Mouse (Mus musculus) forebrain, embryonic 10.5 days (tissue): Measurements from ENCODE around the gene Gm13040. TPM values are rescaled to one million over a fixed set of nuclear protein-coding genes. Genes with fewer than 3 reads are reported as not detected.
"Not testable (repeated sequence)": the region's sequence is repeated elsewhere in the genome, so short reads cannot be mapped to it uniquely, and the experiment has no call there.

Experiments used
- DNase-seq: peaks from one replicate; pipeline ENCODE4 v3.0.0-alpha.2; 2017; ENCODE audit warnings: low spot score; ENCODE audit errors: extremely low spot score
- H3K27ac ChIP-seq: fragments of 300-500 bp; sonication (generic); 2 replicates; pipeline ENCODE4 v1.5.1; 2016; ENCODE audit warnings: mild to moderate bottlenecking
- H3K27me3 ChIP-seq: fragments of 300-500 bp; sonication (generic); 2 replicates; pipeline ENCODE4 v1.6.1; 2016; ENCODE audit warnings: mild to moderate bottlenecking; ENCODE audit not compliant: poor library complexity, severe bottlenecking
- H3K36me3 ChIP-seq: fragments of 300-500 bp; sonication (generic); replicated peaks from 2 replicates; pipeline ENCODE4 v1.6.1; 2016; ENCODE audit warnings: mild to moderate bottlenecking, moderate library complexity
- H3K4me1 ChIP-seq: fragments of 300-500 bp; sonication (generic); 2 replicates; pipeline ENCODE4 v1.6.1; 2016
- H3K4me3 ChIP-seq: fragments of 300-500 bp; sonication (generic); 2 replicates; pipeline ENCODE4 v1.5.1; 2016; ENCODE audit warnings: mild to moderate bottlenecking, moderate library complexity
- H3K9me3 ChIP-seq: fragments of 300-500 bp; sonication (generic); 2 replicates; pipeline ENCODE4 v1.6.1; 2016; ENCODE audit warnings: mild to moderate bottlenecking, moderate library complexity
- WGBS: fragments of 180-500 bp; shearing (Covaris S2); methylation state at CpG from one replicate; pipeline ENCODE4 v1.1.7; 2016; 5-methylcytosine and 5-hydroxymethylcytosine counted together
- polyA plus RNA-seq: library from polyadenylated mRNA; unstranded; fragments of >200 nt; fragmentation: Nextera tagmentation; extraction: Ambion mirVana; gene quantifications from 2 replicates; pipeline ENCODE4 v1.2.1, GENCODE M21; 2016

Gm13040 gene
- polyA plus RNA-seq = not detected in 2 replicates

GRCm38 (mm10) chr4:143535654-143536053 lies at the start of gene Gm13040:
TSS of gene Gm13040 (plus strand) at chr4:143535954.
- no CpG with 5 or more reads among the region's 3 CpGs for WGBS
- not testable (repeated sequence) for H3K4me1 ChIP-seq, H3K27me3 ChIP-seq, H3K4me3 ChIP-seq, H3K9me3 ChIP-seq, DNase-seq, H3K27ac ChIP-seq, H3K36me3 ChIP-seq

GRCm38 (mm10) chr4:143511043-143511442 lies 24.7 kb upstream of the Gm13040 start, which contains the start of gene Gm13043:
TSS of gene Gm13043 (plus strand) at chr4:143511343.
- H3K36me3 ChIP-seq = no peaks in the 10 kb centered on the region
- H3K4me3 ChIP-seq = no peak within 1 kb of the TSS
- no peak for DNase-seq
- H3K27ac ChIP-seq = no peak within 1 kb of the TSS
- no peaks in the 10 kb centered on the region for H3K4me1 ChIP-seq
- WGBS = 85% methylated on average over 3 of the region's 3 CpGs
- no peaks in the 10 kb centered on the region for H3K27me3 ChIP-seq
- 0 out of 2 replicates have a peak, but pooled peaks cover 4% of the 10 kb centered on the region for H3K9me3 ChIP-seq

GRCm38 (mm10) chr4:143551400-143551799 lies 15.6 kb downstream of the Gm13040 start, which contains the start of the genes BC080695 and Gm13057:
TSS of gene BC080695 (plus strand) at chr4:143551700.
TSS of gene Gm13057 (plus strand) at chr4:143551709.
- DNase-seq, H3K27ac ChIP-seq, H3K4me3 ChIP-seq, H3K4me1 ChIP-seq, H3K9me3 ChIP-seq, H3K36me3 ChIP-seq, H3K27me3 ChIP-seq: not testable (repeated sequence)
- no CpG with 5 or more reads among the region's 3 CpGs for WGBS

Other genes with a start within 250 kb of the Gm13040 start
- gene Pdpn, start 236.4 kb upstream of the Gm13040 start, polyA plus RNA-seq = 63.6 and 64.9 TPM in 2 replicates
- 0.12 TPM in 1 of 2 replicates, not detected in the other for gene Lrrc38, start 186.2 kb upstream of the Gm13040 start, polyA plus RNA-seq
- gene Pramel1, start 141.5 kb upstream of the Gm13040 start, polyA plus RNA-seq = not detected in 2 replicates
- 16.4 and 17.2 TPM in 2 replicates for gene Pramef8, start 123.5 kb upstream of the Gm13040 start, polyA plus RNA-seq
- not detected in 2 replicates for gene Oog4, start 85.6 kb upstream of the Gm13040 start, polyA plus RNA-seq
- gene Gm13043, start 24.6 kb upstream of the Gm13040 start, polyA plus RNA-seq = not detected in 2 replicates
- gene BC080695, start 15.7 kb downstream of the Gm13040 start, polyA plus RNA-seq = not detected in 2 replicates
- gene Gm13057, start 15.8 kb downstream of the Gm13040 start, polyA plus RNA-seq = not detected in 2 replicates
- gene Gm13083, start 79.0 kb downstream of the Gm13040 start, polyA plus RNA-seq = not detected in 2 replicates
- not detected in 2 replicates for gene Gm13088, start 121.3 kb downstream of the Gm13040 start, polyA plus RNA-seq
- not detected in 2 replicates for gene Gm13089, start 166.8 kb downstream of the Gm13040 start, polyA plus RNA-seq
- not detected in 2 replicates for gene Gm13078, start 183.5 kb downstream of the Gm13040 start, polyA plus RNA-seq